Mouse (Mus musculus) stomach, postnatal 0 days (tissue): ENCODE measurements around the gene Kank1.

ENCODE experiments used
- CTCF ChIP-seq: IDR thresholded peaks from 2 replicates; pipeline ENCODE4 v1.5.1; 2016; ENCODE audit warnings: antibody characterized with exemption, low read depth, mild to moderate bottlenecking, moderate library complexity
- EP300 ChIP-seq: optimal IDR thresholded peaks from 2 replicates; pipeline ENCODE3; 2016; ENCODE audit warnings: antibody characterized with exemption

- TF ChIP-seq CTCF (no peak), EP300 (no peak)
Measured at GRCm38 (mm10) chr19:25230058-25230974, 6.5 kb upstream of the Kank1 start.
